Mouse (Mus musculus): ENCODE results near the gene Khnyn. TPM values are rescaled to one million over a fixed set of nuclear protein-coding genes. Genes with fewer than 3 reads are reported as not detected.

Khnyn gene
- polyA plus RNA-seq, 1 experiment: 10.5 TPM

DNA sequence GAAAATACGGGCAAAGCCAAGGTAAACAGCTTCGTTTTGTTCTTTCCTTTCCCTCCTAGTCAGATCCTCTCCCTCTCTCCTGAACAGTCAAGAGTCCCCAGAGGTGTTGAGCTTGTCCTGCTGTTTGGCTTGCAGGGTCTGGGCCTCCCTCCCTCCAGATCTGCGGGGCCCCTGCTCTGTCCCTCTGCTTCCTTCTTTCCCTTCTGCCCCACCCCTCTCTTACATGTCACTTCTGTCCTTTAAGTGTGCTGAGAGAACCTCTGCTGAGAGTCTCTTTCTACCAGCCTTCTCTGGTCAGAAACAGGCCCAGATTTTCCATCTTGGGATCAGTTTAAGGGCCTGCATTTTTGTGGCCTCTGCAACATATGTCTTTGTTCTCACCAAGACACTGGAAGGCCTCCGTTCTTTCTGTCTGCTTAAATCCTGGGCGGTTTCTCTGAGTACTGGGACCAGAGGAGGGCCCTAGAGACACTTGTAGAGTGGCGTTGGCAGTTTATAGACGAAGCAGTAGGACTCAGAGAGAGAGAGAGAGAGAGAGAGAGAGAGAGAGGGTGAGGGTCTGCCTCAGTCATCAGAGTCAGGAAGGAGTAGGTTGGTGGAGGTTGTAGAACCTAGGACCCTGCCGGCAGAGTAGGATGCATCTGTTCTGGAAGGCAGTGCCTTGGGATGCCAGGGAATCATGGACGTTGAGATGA lies 30.2 kb upstream of the Khnyn start:
- peak overlapping the region; percentile 93 for H3K4me3 ChIP-seq (replicated peaks)
- peaks cover 62% of the 10 kb centered on the region for H3K27me3 ChIP-seq (replicated peaks)
- TF ChIP-seq FLI1 (IDR thresholded peaks at IDR 0.05; ENCODE audit: low read length): no peak
- no peak for TF ChIP-seq GATA1 (IDR thresholded peaks at IDR 0.05; ENCODE audit: borderline replicate concordance, low read length)
- peaks cover 43% of the 10 kb centered on the region for H3K4me1 ChIP-seq
- H3K36me3 ChIP-seq (replicated peaks; ENCODE audit: low read length): no peaks in the 10 kb centered on the region
- H3K9me3 ChIP-seq: no peaks in the 10 kb centered on the region

DNA sequence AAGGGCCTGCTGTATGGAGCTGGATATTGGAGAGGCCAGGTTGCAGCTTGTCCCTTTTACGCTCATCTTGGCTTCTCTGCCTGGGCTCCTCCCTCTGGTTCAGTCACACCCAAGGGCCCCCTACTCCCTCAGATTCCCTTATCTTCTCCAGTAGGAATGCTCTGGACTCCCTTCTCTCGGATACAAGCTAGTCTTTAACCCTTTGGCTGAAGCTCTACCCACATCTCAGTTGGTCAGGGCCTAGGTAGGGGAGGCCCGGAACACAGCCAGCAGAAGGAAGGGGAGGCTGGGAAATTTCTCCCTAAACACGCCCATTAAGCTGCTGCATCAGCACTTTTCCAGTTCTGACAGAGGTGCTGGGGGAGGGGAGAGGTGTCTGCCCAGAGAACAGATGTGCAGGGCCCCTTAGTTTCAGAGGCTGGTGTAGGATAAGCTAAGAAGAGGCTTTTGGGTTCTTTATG lies 29.6 kb upstream of the Khnyn start:
- no peak for TF ChIP-seq GATA1 (IDR thresholded peaks at IDR 0.05; ENCODE audit: borderline replicate concordance, low read length)
- TF ChIP-seq FLI1 (IDR thresholded peaks at IDR 0.05; ENCODE audit: low read length): no peak
- H3K4me1 ChIP-seq: peaks cover 43% of the 10 kb centered on the region
- H3K27me3 ChIP-seq (replicated peaks): peaks cover 59% of the 10 kb centered on the region
- H3K36me3 ChIP-seq (replicated peaks; ENCODE audit: low read length): no peaks in the 10 kb centered on the region
- H3K4me3 ChIP-seq (replicated peaks): peak overlapping the region; percentile 93
- H3K9me3 ChIP-seq: no peaks in the 10 kb centered on the region

DNA sequence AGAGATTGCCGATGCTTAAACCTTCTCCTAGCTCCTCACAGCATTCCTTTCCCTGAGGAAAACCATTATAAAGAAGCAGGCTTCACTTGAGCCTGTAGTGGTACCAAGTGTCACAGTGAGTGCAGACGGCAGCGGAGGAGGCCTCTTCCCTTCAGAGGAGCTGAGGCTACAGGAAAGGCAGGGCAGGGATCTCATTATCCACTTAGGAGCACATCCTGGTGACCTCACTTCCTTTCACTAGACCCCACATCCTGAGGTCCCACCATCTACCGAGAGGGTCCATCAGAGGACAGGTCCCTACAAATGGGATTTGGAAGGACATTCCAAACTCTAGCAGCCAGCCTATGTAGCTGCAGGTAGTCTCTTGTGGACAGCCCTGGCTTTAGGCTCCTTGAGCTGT lies 27.2 kb upstream of the Khnyn start:
- Histone ChIP-seq H3K4me1 (peaks cover 43% of the 10 kb centered on the region), H3K4me3 (replicated peaks) (no peak overlapping the region), H3K36me3 (replicated peaks; ENCODE audit: low read length) (no peaks in the 10 kb centered on the region), H3K9me3 (no peaks in the 10 kb centered on the region), H3K27me3 (replicated peaks) (peaks cover 49% of the 10 kb centered on the region)
- TF ChIP-seq GATA1 (IDR thresholded peaks at IDR 0.05; ENCODE audit: borderline replicate concordance, low read length) (no peak), FLI1 (IDR thresholded peaks at IDR 0.05; ENCODE audit: low read length) (no peak)

DNA sequence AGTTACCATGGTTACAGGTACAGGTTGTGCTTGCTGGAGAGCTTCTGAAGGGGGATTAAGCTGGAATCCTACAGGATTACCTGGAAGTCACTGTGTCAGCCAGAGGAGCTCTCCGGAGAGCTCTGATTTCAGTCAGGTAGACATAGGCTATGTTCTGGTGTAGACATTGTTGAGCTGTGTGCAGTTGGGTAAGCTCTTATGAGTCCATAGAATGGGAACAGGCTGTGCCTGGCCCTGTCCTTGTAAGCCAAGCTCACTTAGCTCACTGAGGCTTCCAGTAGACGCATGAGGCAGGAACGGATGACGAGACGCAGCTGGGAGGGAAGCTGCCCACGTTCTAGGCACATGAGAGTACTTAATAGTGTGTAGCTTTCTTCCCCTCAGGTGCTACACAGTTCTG lies 22.6 kb upstream of the Khnyn start:
- H3K4me3 ChIP-seq (replicated peaks): no peak overlapping the region
- H3K27me3 ChIP-seq (replicated peaks): peaks cover 40% of the 10 kb centered on the region
- peaks cover 24% of the 10 kb centered on the region for H3K36me3 ChIP-seq (replicated peaks; ENCODE audit: low read length)
- TF ChIP-seq GATA1 (IDR thresholded peaks at IDR 0.05; ENCODE audit: borderline replicate concordance, low read length) (no peak), FLI1 (IDR thresholded peaks at IDR 0.05; ENCODE audit: low read length) (no peak)
- no peaks in the 10 kb centered on the region for H3K9me3 ChIP-seq
- H3K4me1 ChIP-seq: peaks cover 17% of the 10 kb centered on the region

DNA sequence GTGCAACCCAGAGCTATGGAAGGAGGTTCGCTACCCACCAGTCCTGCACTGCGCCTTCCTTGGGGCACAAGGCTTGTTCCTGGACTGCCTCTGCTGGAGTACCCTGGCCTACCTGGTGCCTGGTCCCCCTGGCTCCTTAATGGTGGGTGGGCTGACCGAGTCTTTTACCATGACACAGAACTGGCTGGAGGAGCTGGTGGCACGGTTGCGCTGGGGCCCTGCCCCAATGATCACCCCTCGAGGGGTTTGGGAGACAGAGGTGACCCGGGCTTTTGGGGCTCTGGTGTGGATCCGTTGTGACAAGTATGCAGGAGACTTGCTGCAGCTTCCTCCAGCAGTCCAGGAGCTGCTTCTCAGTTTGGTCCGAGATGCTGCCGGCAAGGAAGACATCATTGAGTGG lies 21.8 kb upstream of the Khnyn start:
- Histone ChIP-seq H3K36me3 (replicated peaks; ENCODE audit: low read length) (peaks cover 26% of the 10 kb centered on the region), H3K4me3 (replicated peaks) (no peak overlapping the region)
- no peak for TF ChIP-seq GATA1 (IDR thresholded peaks at IDR 0.05; ENCODE audit: borderline replicate concordance, low read length)
- TF ChIP-seq FLI1 (IDR thresholded peaks at IDR 0.05; ENCODE audit: low read length): no peak

DNA sequence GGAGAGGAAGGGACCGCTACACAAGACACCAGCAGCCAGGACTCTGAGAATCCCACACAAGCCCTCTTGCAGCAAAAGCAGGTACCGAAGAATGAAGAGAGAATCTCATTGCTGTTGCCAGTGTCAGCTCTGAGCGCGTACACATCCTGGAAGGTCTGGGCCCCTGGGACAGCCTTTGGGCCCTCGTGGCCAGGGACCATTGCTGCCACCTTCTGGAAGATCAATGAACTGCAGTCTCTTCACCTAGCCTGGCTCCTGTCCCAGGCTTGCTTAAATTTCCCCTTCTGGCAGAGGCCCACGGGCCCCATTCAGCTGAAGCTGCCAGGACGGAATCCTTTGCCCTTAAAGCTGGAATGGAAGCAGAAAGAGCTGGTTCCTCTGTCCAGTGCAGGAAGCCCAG lies 21.0 kb upstream of the Khnyn start:
- H3K36me3 ChIP-seq (replicated peaks; ENCODE audit: low read length): peaks cover 34% of the 10 kb centered on the region
- peaks cover 20% of the 10 kb centered on the region for H3K4me1 ChIP-seq
- no peaks in the 10 kb centered on the region for H3K9me3 ChIP-seq
- H3K4me3 ChIP-seq (replicated peaks): no peak overlapping the region
- H3K27me3 ChIP-seq (replicated peaks): peaks cover 36% of the 10 kb centered on the region
- TF ChIP-seq GATA1 (IDR thresholded peaks at IDR 0.05; ENCODE audit: borderline replicate concordance, low read length): no peak
- TF ChIP-seq FLI1 (IDR thresholded peaks at IDR 0.05; ENCODE audit: low read length): no peak

More for the DNA sequence above, 21.8 kb upstream of the Khnyn start:
- H3K4me1 ChIP-seq: peaks cover 14% of the 10 kb centered on the region
- peaks cover 36% of the 10 kb centered on the region for H3K27me3 ChIP-seq (replicated peaks)
- H3K9me3 ChIP-seq: no peaks in the 10 kb centered on the region

DNA sequence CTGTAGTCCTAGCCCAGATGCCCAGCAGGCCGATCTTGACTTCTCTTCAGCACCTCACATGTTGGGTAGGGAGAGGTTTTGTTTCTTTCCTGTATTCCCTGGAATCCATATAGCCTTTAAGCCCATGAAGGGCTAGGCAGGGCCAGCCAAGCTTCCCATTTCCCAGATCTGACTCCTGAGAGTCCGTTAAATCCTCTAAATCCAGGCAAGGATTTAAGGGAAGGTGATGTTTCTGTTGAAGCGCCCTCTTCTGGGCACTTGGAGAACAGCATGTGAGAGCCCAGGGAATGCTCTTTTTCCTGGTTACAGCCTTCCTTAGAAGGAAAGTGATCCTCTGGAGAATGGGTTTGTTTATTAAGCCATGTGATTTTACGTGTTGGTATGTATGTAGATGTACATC lies 17.8 kb upstream of the Khnyn start:
- H3K36me3 ChIP-seq (replicated peaks; ENCODE audit: low read length): peaks cover 60% of the 10 kb centered on the region
- H3K4me1 ChIP-seq: peaks cover 48% of the 10 kb centered on the region
- TF ChIP-seq FLI1 (IDR thresholded peaks at IDR 0.05; ENCODE audit: low read length): no peak
- TF ChIP-seq GATA1 (IDR thresholded peaks at IDR 0.05; ENCODE audit: borderline replicate concordance, low read length): no peak
- H3K9me3 ChIP-seq: peaks cover 16% of the 10 kb centered on the region
- H3K27me3 ChIP-seq (replicated peaks): peaks cover 29% of the 10 kb centered on the region
- H3K4me3 ChIP-seq (replicated peaks): no peak overlapping the region

DNA sequence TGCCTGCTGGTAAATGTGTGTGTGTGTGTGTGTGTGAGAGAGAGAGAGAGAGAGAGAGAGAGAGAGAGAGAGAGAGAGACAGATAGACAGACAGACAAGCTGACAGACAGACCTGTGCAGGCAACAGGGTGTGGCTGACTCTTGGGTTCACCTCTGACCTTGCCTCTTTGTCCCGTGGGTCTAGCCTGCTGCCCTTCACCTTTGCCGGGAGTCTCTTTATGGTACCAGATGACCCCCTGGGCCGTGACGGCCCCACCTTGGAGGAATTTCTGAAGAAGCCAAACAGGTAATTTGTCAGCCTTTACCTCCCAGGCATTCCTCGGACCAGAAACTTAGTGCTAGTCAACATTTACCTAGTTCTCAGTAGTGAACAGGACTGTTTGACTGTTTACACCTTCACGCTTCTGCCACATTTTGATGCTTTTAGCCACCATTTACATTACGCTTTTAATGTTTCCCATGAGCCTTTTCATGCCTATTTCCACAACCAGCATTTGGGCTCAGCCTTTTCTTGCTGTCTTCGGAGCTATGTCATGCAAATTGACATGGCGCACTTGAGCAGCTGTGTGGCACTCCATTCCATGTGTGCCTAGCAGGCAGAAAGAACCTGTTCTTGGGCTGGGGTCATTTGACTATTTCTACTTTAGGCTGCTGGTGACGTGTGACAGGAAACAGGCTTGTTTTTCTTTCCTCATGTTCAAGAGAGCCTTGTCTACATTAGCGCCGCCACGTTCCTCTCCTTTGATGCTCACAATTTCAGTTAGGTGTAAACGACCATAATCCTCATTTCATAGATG lies 16.3 kb upstream of the Khnyn start:
- TF ChIP-seq GATA1 (IDR thresholded peaks at IDR 0.05; ENCODE audit: borderline replicate concordance, low read length) (no peak), FLI1 (IDR thresholded peaks at IDR 0.05; ENCODE audit: low read length) (no peak)
- H3K27me3 ChIP-seq (replicated peaks): peaks cover 25% of the 10 kb centered on the region
- H3K4me1 ChIP-seq: peaks cover 57% of the 10 kb centered on the region
- no peak overlapping the region for H3K4me3 ChIP-seq (replicated peaks)
- H3K9me3 ChIP-seq: peaks cover 16% of the 10 kb centered on the region
- peaks cover 70% of the 10 kb centered on the region for H3K36me3 ChIP-seq (replicated peaks; ENCODE audit: low read length)

DNA sequence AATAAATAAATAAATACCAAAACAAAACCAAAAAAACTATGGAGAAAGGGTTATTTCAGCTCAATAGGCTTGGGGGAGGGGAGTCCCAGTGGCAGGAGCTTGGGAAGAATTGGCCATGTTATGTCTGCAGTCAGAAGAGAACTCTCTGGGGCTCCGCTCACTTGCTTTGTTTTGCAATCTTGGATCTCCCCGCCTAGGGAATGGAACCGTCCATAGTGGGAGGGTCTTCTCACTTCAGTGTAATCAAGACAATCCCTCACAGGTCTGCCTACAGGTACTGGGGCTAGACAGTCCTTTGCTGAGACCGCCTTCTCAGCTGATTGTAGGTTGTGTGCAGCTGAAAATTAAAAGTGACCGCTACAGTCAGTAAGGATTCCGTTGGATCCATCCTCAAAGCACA lies 15.2 kb upstream of the Khnyn start:
- peaks cover 63% of the 10 kb centered on the region for H3K36me3 ChIP-seq (replicated peaks; ENCODE audit: low read length)
- peaks cover 62% of the 10 kb centered on the region for H3K4me1 ChIP-seq
- H3K4me3 ChIP-seq (replicated peaks): no peak overlapping the region
- TF ChIP-seq GATA1 (IDR thresholded peaks at IDR 0.05; ENCODE audit: borderline replicate concordance, low read length) (no peak), FLI1 (IDR thresholded peaks at IDR 0.05; ENCODE audit: low read length) (no peak)
- H3K27me3 ChIP-seq (replicated peaks): peaks cover 25% of the 10 kb centered on the region
- H3K9me3 ChIP-seq: peaks cover 16% of the 10 kb centered on the region

DNA sequence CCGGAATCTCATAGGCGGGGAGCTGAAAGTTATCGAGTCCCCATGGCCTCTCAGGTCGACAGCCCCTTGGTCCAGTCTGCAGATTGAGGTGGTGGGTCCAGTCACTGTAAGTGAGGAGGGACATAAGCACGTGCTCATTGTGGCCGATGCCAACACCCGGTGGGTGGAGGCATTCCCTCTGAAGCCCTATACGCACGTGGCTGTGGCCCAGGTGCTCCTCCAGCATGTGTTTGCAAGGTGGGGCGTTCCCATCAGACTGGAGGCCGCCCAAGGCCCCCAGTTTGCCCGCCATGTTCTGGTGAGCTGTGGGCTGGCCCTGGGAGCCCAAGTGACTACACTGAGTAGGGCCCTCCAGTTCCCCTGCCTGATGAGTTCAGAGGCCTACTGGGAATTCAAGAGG lies 12.7 kb upstream of the Khnyn start:
- H3K27me3 ChIP-seq (replicated peaks): peaks cover 13% of the 10 kb centered on the region
- H3K36me3 ChIP-seq (replicated peaks; ENCODE audit: low read length): peaks cover 48% of the 10 kb centered on the region
- H3K9me3 ChIP-seq: peaks cover 16% of the 10 kb centered on the region
- H3K4me3 ChIP-seq (replicated peaks): no peak overlapping the region
- TF ChIP-seq GATA1 (IDR thresholded peaks at IDR 0.05; ENCODE audit: borderline replicate concordance, low read length) (no peak), FLI1 (IDR thresholded peaks at IDR 0.05; ENCODE audit: low read length) (no peak)
- H3K4me1 ChIP-seq: peaks cover 76% of the 10 kb centered on the region

All from megakaryocyte, embryonic 14.5 days (primary cell).